Mouse (Mus musculus) stomach, postnatal 0 days (tissue): ENCODE measurements at regions not wholly inside any gene's neighbourhood (a gene's known extent, or its start where the extent isn't known, plus 50 kb on each side); places are given as distances from the start of the nearest gene placed in this dataset.

ENCODE experiments used
- CTCF ChIP-seq: IDR thresholded peaks from 2 replicates; pipeline ENCODE4 v1.5.1; 2016; ENCODE audit warnings: antibody characterized with exemption, low read depth, mild to moderate bottlenecking, moderate library complexity
- EP300 ChIP-seq: optimal IDR thresholded peaks from 2 replicates; pipeline ENCODE3; 2016; ENCODE audit warnings: antibody characterized with exemption

GRCm38 (mm10) chr5:90075629-90076349 lies 148.0 kb downstream of the Cox18 start:
- TF ChIP-seq CTCF, result no peak
- TF ChIP-seq EP300, result no peak
